Mouse (Mus musculus) midbrain, embryonic 15.5 days (tissue): ENCODE results near the gene Rsad2. TPM values are rescaled to one million over a fixed set of nuclear protein-coding genes. Genes with fewer than 3 reads are reported as not detected.
A peak's percentile ranks its signal among the peaks of the same experiment; 100 is the strongest.

Source experiments
- ATAC-seq: fragments of 200-750 bp; cut with Nextera tagmentation; replicated peaks from 2 replicates; pipeline ENCODE4 v1.8.0; 2017; ENCODE audit warnings: moderate TSS enrichment
- H3K27ac ChIP-seq: fragments of 300-500 bp; sonication (generic); 2 replicates; pipeline ENCODE4 v1.5.1; 2015; ENCODE audit warnings: mild to moderate bottlenecking, inconsistent platforms
- H3K27me3 ChIP-seq: fragments of 300-500 bp; sonication (generic); replicated peaks from 2 replicates; pipeline ENCODE4 v1.6.1; 2015; ENCODE audit warnings: inconsistent platforms
- H3K36me3 ChIP-seq: fragments of 300-500 bp; sonication (generic); replicated peaks from 2 replicates; pipeline ENCODE4 v1.6.1; 2015; ENCODE audit warnings: inconsistent platforms
- H3K4me1 ChIP-seq: fragments of 300-500 bp; sonication (generic); 2 replicates; pipeline ENCODE4 v1.6.1; 2015; ENCODE audit warnings: inconsistent platforms
- H3K4me2 ChIP-seq: fragments of 300-500 bp; sonication (generic); 2 replicates; pipeline ENCODE4 v1.6.1; 2015; ENCODE audit warnings: inconsistent platforms, mild to moderate bottlenecking, moderate library complexity
- H3K4me3 ChIP-seq: fragments of 300-500 bp; sonication (generic); 2 replicates; pipeline ENCODE4 v1.5.1; 2015; ENCODE audit warnings: mild to moderate bottlenecking, inconsistent platforms
- H3K9ac ChIP-seq: fragments of 300-500 bp; sonication (generic); 2 replicates; pipeline ENCODE4 v1.6.1; 2015; ENCODE audit warnings: mild to moderate bottlenecking, inconsistent platforms
- H3K9me3 ChIP-seq: fragments of 300-500 bp; sonication (generic); 2 replicates; pipeline ENCODE4 v1.6.1; 2016; ENCODE audit warnings: inconsistent platforms
- WGBS: fragments of 180-500 bp; shearing (Covaris S2); methylation state at CpG from one replicate; pipeline ENCODE4 v1.1.7; 2015; ENCODE audit warnings: mixed read lengths; 5-methylcytosine and 5-hydroxymethylcytosine counted together
- polyA plus RNA-seq: library from polyadenylated mRNA; unstranded; fragments of >200 nt; fragmentation: Nextera tagmentation; extraction: Ambion mirVana; gene quantifications from 2 replicates; pipeline ENCODE4 v1.2.1, GENCODE M21; 2015

Rsad2 gene
- polyA plus RNA-seq, 1 experiment from 2014 or later, result 0.39 TPM

GRCm38 (mm10) chr12:26408707-26409106, 47.5 kb downstream of the Rsad2 start:
- no peaks in the 10 kb centered on the region for H3K27me3 ChIP-seq
- no peak overlapping the region for H3K4me3 ChIP-seq
- no peaks in the 10 kb centered on the region for H3K9me3 ChIP-seq
- no peak overlapping the region for H3K4me2 ChIP-seq
- H3K4me1 ChIP-seq, result peaks cover 42% of the 10 kb centered on the region
- ATAC-seq, result no peak
- WGBS, result 64% methylated on average over 9 of the region's 9 CpGs
- H3K36me3 ChIP-seq, result no peaks in the 10 kb centered on the region
- H3K27ac ChIP-seq, result no peak overlapping the region
- no peak overlapping the region for H3K9ac ChIP-seq

- Histone ChIP-seq H3K4me1 (peaks cover 13% of the 10 kb centered on the region), H3K9me3 (no peaks in the 10 kb centered on the region), H3K4me2 (no peak overlapping the region), H3K36me3 (no peaks in the 10 kb centered on the region; the same call in 1 of the 2 replicates), H3K27ac (peak overlapping the region; percentile 51; the same call in 1 of the 2 replicates), H3K9ac (no peak overlapping the region), H3K4me3 (no peak overlapping the region), H3K27me3 (no peaks in the 10 kb centered on the region)
- ATAC-seq, result no peak; the same call in 1 of the 2 replicates
- WGBS, result 78% methylated on average over 11 of the region's 11 CpGs
Observed at GRCm38 (mm10) chr12:26404781-26405702, 51.2 kb downstream of the Rsad2 start.

GRCm38 (mm10) chr12:26403372-26404125, 52.7 kb downstream of the Rsad2 start:
- ATAC-seq, result no peak
- WGBS, result 90% methylated on average over 16 of the region's 16 CpGs

GRCm38 (mm10) chr12:26401696-26402470, 54.4 kb downstream of the Rsad2 start:
- WGBS, result 83% methylated on average over 10 of the region's 10 CpGs
- no peaks in the 10 kb centered on the region; the same call in 1 of the 2 replicates for H3K36me3 ChIP-seq
- H3K9me3 ChIP-seq, result no peaks in the 10 kb centered on the region
- H3K9ac ChIP-seq, result no peak overlapping the region
- ATAC-seq, result no peak
- no peaks in the 10 kb centered on the region for H3K27me3 ChIP-seq
- peaks cover 13% of the 10 kb centered on the region for H3K4me1 ChIP-seq
- H3K4me2 ChIP-seq, result no peak overlapping the region
- no peak overlapping the region for H3K27ac ChIP-seq
- H3K4me3 ChIP-seq, result no peak overlapping the region

More at GRCm38 (mm10) chr12:26403372-26404125, 52.7 kb downstream of the Rsad2 start:
- H3K27me3 ChIP-seq, result no peaks in the 10 kb centered on the region
- H3K4me1 ChIP-seq, result peaks cover 13% of the 10 kb centered on the region
- no peaks in the 10 kb centered on the region; the same call in 1 of the 2 replicates for H3K36me3 ChIP-seq
- no peak overlapping the region for H3K9ac ChIP-seq
- no peak overlapping the region for H3K4me3 ChIP-seq
- H3K4me2 ChIP-seq, result no peak overlapping the region
- H3K9me3 ChIP-seq, result no peaks in the 10 kb centered on the region
- H3K27ac ChIP-seq, result no peak overlapping the region

- peaks cover 13% of the 10 kb centered on the region for H3K4me1 ChIP-seq
- H3K4me3 ChIP-seq, result no peak overlapping the region
- no peaks in the 10 kb centered on the region; the same call in 1 of the 2 replicates for H3K36me3 ChIP-seq
- H3K9me3 ChIP-seq, result no peaks in the 10 kb centered on the region
- no peak overlapping the region for H3K4me2 ChIP-seq
- H3K27me3 ChIP-seq, result no peaks in the 10 kb centered on the region
- no peak overlapping the region for H3K9ac ChIP-seq
- 86% methylated on average over 1 of the region's 1 CpGs for WGBS
- no peak overlapping the region for H3K27ac ChIP-seq
- no peak for ATAC-seq
Observed at GRCm38 (mm10) chr12:26401254-26401653, 55.0 kb downstream of the Rsad2 start.

GRCm38 (mm10) chr12:26400762-26401161, 55.5 kb downstream of the Rsad2 start:
- no peak overlapping the region for H3K27ac ChIP-seq
- ATAC-seq, result no peak
- no peaks in the 10 kb centered on the region; the same call in 1 of the 2 replicates for H3K36me3 ChIP-seq
- H3K4me1 ChIP-seq, result peaks cover 8% of the 10 kb centered on the region
- no peak overlapping the region for H3K9ac ChIP-seq
- no peak overlapping the region for H3K4me2 ChIP-seq
- no peak overlapping the region for H3K4me3 ChIP-seq
- no peaks in the 10 kb centered on the region for H3K27me3 ChIP-seq
- 100% methylated on average over 1 of the region's 1 CpGs for WGBS
- no peaks in the 10 kb centered on the region for H3K9me3 ChIP-seq

- H3K9me3 ChIP-seq, result no peaks in the 10 kb centered on the region
- no peaks in the 10 kb centered on the region; the same call in 1 of the 2 replicates for H3K36me3 ChIP-seq
- no peak overlapping the region for H3K27ac ChIP-seq
- H3K4me3 ChIP-seq, result no peak overlapping the region
- WGBS, result 81% methylated on average over 6 of the region's 6 CpGs
- H3K9ac ChIP-seq, result no peak overlapping the region
- peaks cover 9% of the 10 kb centered on the region for H3K4me1 ChIP-seq
- no peaks in the 10 kb centered on the region for H3K27me3 ChIP-seq
- no peak for ATAC-seq
- H3K4me2 ChIP-seq, result no peak overlapping the region
Observed at GRCm38 (mm10) chr12:26399391-26399790, 56.9 kb downstream of the Rsad2 start.

- no peaks in the 10 kb centered on the region for H3K9me3 ChIP-seq
- H3K4me1 ChIP-seq, result peaks cover 13% of the 10 kb centered on the region
- no peak overlapping the region for H3K27ac ChIP-seq
- H3K4me2 ChIP-seq, result no peak overlapping the region
- no peaks in the 10 kb centered on the region for H3K27me3 ChIP-seq
- H3K36me3 ChIP-seq, result no peaks in the 10 kb centered on the region; the same call in 1 of the 2 replicates
- no peak overlapping the region for H3K9ac ChIP-seq
- no peak for ATAC-seq
- 81% methylated on average over 2 of the region's 2 CpGs for WGBS
- no peak overlapping the region for H3K4me3 ChIP-seq
Observed at GRCm38 (mm10) chr12:26398597-26398996, 57.7 kb downstream of the Rsad2 start.

- H3K4me1 ChIP-seq, result peaks cover 13% of the 10 kb centered on the region
- no peaks in the 10 kb centered on the region for H3K36me3 ChIP-seq
- WGBS, result 58% methylated on average over 13 of the region's 13 CpGs
- H3K27me3 ChIP-seq, result no peaks in the 10 kb centered on the region
- 0 out of 2 replicates have a peak, but pooled peaks have one; percentile 32 for ATAC-seq
- peak overlapping the region; percentile 63 for H3K27ac ChIP-seq
- no peak overlapping the region for H3K4me2 ChIP-seq
- no peak overlapping the region for H3K9ac ChIP-seq
- no peak overlapping the region for H3K4me3 ChIP-seq
- H3K9me3 ChIP-seq, result no peaks in the 10 kb centered on the region
Observed at GRCm38 (mm10) chr12:26394485-26395470, 61.5 kb downstream of the Rsad2 start.

- Histone ChIP-seq H3K27ac (no peak overlapping the region), H3K9ac (no peak overlapping the region), H3K36me3 (peaks cover 3% of the 10 kb centered on the region; the same call in 1 of the 2 replicates), H3K4me1 (peaks cover 13% of the 10 kb centered on the region), H3K9me3 (no peaks in the 10 kb centered on the region), H3K4me2 (no peak overlapping the region), H3K4me3 (no peak overlapping the region), H3K27me3 (no peaks in the 10 kb centered on the region)
- WGBS, result 91% methylated on average over 5 of the region's 5 CpGs
- no peak for ATAC-seq
Observed at GRCm38 (mm10) chr12:26393291-26393690, 63.0 kb downstream of the Rsad2 start.
